Mouse (Mus musculus): ENCODE results near the gene Ssbp4.

GRCm38 (mm10) chr8:70657739-70658138, 49.1 kb upstream of the Ssbp4 start:
- TF ChIP-seq CTCF (conservative IDR thresholded peaks at IDR 0.05; ENCODE audit: low read length) (no peak), NANOG (IDR thresholded peaks at IDR 0.05; ENCODE audit: borderline replicate concordance, low read length) (no peak), POU5F1 (IDR thresholded peaks at IDR 0.05; ENCODE audit: borderline replicate concordance, low read length) (no peak)

Data from E14TG2a.4 (cell line).